Mouse (Mus musculus) neural tube, embryonic 15.5 days (tissue): ENCODE data around the gene Olfr370. TPM values are rescaled to one million over a fixed set of nuclear protein-coding genes. Genes with fewer than 3 reads are reported as not detected.
A peak's percentile ranks its signal among the peaks of the same experiment; 100 is the strongest.

Experiments
- ATAC-seq: fragments of 200-750 bp; cut with Nextera tagmentation; 2 replicates; pipeline ENCODE4 v1.8.0; 2017; ENCODE audit warnings: mild to moderate bottlenecking, moderate TSS enrichment, moderate library complexity; ENCODE audit not compliant: low FRiP score
- H3K27ac ChIP-seq: fragments of 300-500 bp; sonication (generic); replicated peaks from 2 replicates; pipeline ENCODE4 v1.5.1; 2015; ENCODE audit warnings: mild to moderate bottlenecking, inconsistent platforms
- H3K27me3 ChIP-seq: fragments of 300-500 bp; sonication (generic); replicated peaks from 2 replicates; pipeline ENCODE4 v1.6.1; 2015; ENCODE audit warnings: inconsistent platforms
- H3K36me3 ChIP-seq: fragments of 300-500 bp; sonication (generic); 2 replicates; pipeline ENCODE4 v1.6.1; 2015; ENCODE audit warnings: inconsistent platforms
- H3K4me1 ChIP-seq: fragments of 300-500 bp; sonication (generic); 2 replicates; pipeline ENCODE4 v1.6.1; 2015; ENCODE audit warnings: inconsistent platforms
- H3K4me2 ChIP-seq: fragments of 300-500 bp; sonication (generic); 2 replicates; pipeline ENCODE4 v1.6.1; 2015; ENCODE audit warnings: inconsistent platforms, mild to moderate bottlenecking, moderate library complexity
- H3K4me3 ChIP-seq: fragments of 300-500 bp; sonication (generic); replicated peaks from 2 replicates; pipeline ENCODE4 v1.5.1; 2015; ENCODE audit warnings: mild to moderate bottlenecking, inconsistent platforms
- H3K9ac ChIP-seq: fragments of 300-500 bp; sonication (generic); replicated peaks from 2 replicates; pipeline ENCODE4 v1.6.1; 2015; ENCODE audit warnings: mild to moderate bottlenecking, inconsistent platforms
- H3K9me3 ChIP-seq: fragments of 300-500 bp; sonication (generic); replicated peaks from 2 replicates; pipeline ENCODE4 v1.6.1; 2016; ENCODE audit warnings: inconsistent platforms
- WGBS: fragments of 180-500 bp; shearing (Covaris S2); methylation state at CpG from one replicate; pipeline ENCODE4 v1.1.7; 2015; ENCODE audit warnings: mixed read lengths; 5-methylcytosine and 5-hydroxymethylcytosine counted together
- polyA plus RNA-seq: library from polyadenylated mRNA; unstranded; fragments of >200 nt; fragmentation: Nextera tagmentation; extraction: Ambion mirVana; gene quantifications from 2 replicates; pipeline ENCODE4 v1.2.1, GENCODE M21; 2015

Olfr370 gene
- polyA plus RNA-seq, 1 experiment from 2014 or later: not detected

DNA sequence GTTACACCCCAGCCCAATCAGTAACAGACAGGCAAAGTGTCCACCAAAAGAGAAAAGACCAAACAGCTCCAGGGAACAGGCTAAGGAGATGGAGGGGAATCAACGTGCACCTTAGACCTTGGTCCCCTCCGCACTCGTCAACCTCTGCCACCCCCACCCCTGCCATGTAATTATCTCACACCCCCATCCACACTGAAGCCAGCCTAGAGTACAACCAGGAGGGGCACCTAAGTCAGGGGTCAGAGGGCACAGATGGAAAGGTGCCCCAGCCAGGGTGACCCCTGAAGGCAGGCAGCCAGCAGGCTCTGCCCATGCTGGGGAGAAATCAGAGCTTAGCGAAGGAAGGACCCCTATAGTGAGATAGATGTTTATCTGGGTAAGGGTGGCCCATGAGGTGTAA is 41.3 kb downstream of the Olfr370 start:
- no peak overlapping the region for H3K27ac ChIP-seq
- no peak overlapping the region for H3K4me3 ChIP-seq
- peaks cover 77% of the 10 kb centered on the region for H3K4me1 ChIP-seq
- no peaks in the 10 kb centered on the region for H3K27me3 ChIP-seq
- WGBS: 78% methylated on average over 4 of the region's 4 CpGs
- H3K36me3 ChIP-seq: peaks cover 13% of the 10 kb centered on the region
- no peak for ATAC-seq
- no peak overlapping the region for H3K9ac ChIP-seq
- H3K4me2 ChIP-seq: no peak overlapping the region
- H3K9me3 ChIP-seq: no peaks in the 10 kb centered on the region

DNA sequence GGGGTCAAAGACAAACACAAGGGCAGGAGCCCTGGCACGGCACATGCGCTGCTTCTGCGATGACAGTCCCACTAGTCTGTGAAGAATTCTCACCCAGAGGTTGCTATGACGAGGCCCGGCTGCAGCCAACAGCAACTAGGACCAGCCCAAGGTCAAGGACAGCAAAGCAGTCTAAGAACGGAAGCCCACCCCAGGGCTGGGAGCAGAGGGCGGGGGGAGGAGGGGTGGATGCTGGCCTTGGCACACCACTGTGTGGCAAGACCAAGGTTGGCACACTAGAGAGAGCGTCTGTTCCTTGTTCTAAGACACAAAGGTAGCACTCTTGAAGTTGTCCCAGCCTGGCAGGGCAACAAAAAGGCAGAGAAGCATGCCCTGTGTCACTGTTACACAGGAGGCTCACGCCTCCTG is 41.8 kb downstream of the Olfr370 start:
- Histone ChIP-seq H3K9me3 (no peaks in the 10 kb centered on the region), H3K4me2 (no peak overlapping the region), H3K9ac (no peak overlapping the region), H3K4me3 (no peak overlapping the region), H3K4me1 (peaks cover 81% of the 10 kb centered on the region), H3K27ac (no peak overlapping the region), H3K27me3 (no peaks in the 10 kb centered on the region), H3K36me3 (peaks cover 8% of the 10 kb centered on the region)
- 59% methylated on average over 9 of the region's 9 CpGs for WGBS
- no peak for ATAC-seq

GRCm38 (mm10) chr8:83578131-83579055 is 42.8 kb downstream of the Olfr370 start:
- Histone ChIP-seq H3K27ac (0 out of 2 replicates have a peak overlapping the region, but pooled peaks have one; percentile 18), H3K9me3 (no peaks in the 10 kb centered on the region), H3K36me3 (no peaks in the 10 kb centered on the region), H3K27me3 (no peaks in the 10 kb centered on the region), H3K4me1 (peaks cover 92% of the 10 kb centered on the region), H3K4me2 (no peak overlapping the region), H3K9ac (no peak overlapping the region), H3K4me3 (no peak overlapping the region)
- no peak for ATAC-seq
- 75% methylated on average over 17 of the region's 17 CpGs for WGBS

- ATAC-seq: no peak
- H3K4me1 ChIP-seq: peaks cover 95% of the 10 kb centered on the region
- no peak overlapping the region for H3K9ac ChIP-seq
- no peaks in the 10 kb centered on the region for H3K27me3 ChIP-seq
- no peak overlapping the region for H3K4me3 ChIP-seq
- H3K27ac ChIP-seq: no peak overlapping the region
- no peak overlapping the region for H3K4me2 ChIP-seq
- H3K36me3 ChIP-seq: peaks cover 8% of the 10 kb centered on the region
- WGBS: 91% methylated on average over 8 of the region's 8 CpGs
- no peaks in the 10 kb centered on the region for H3K9me3 ChIP-seq
Observed at GRCm38 (mm10) chr8:83579676-83580075, 44.1 kb downstream of the Olfr370 start.

DNA sequence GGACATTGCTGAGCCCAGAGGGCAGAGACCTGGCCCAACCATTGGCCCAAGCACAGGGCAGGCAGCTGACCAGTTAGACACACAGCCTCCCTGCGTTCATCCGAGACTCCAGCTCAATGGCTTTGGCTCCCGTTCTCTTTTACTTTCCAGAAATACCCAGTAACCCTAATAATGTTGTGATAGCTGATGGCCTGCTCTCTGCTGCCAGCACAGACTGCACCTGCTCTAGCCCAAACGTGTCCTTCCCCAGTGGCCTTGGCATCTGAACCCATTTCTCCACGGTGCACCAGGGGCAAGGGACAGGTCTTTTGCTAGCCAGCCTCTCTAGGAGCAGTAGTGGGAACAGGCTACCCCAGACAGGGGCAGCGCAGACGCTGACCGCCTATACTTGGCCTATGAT is 45.2 kb downstream of the Olfr370 start:
- Histone ChIP-seq H3K9me3 (no peaks in the 10 kb centered on the region), H3K27ac (no peak overlapping the region), H3K4me1 (peaks cover 94% of the 10 kb centered on the region), H3K27me3 (no peaks in the 10 kb centered on the region), H3K36me3 (peaks cover 8% of the 10 kb centered on the region), H3K4me3 (no peak overlapping the region), H3K9ac (no peak overlapping the region), H3K4me2 (no peak overlapping the region)
- 87% methylated on average over 8 of the region's 8 CpGs for WGBS
- no peak for ATAC-seq

- Histone ChIP-seq H3K4me1 (peaks cover 89% of the 10 kb centered on the region), H3K27me3 (no peaks in the 10 kb centered on the region), H3K9ac (no peak overlapping the region), H3K4me2 (no peak overlapping the region), H3K4me3 (no peak overlapping the region), H3K36me3 (peaks cover 8% of the 10 kb centered on the region), H3K9me3 (no peaks in the 10 kb centered on the region), H3K27ac (no peak overlapping the region)
- 89% methylated on average over 8 of the region's 8 CpGs for WGBS
- no peak for ATAC-seq
Observed at GRCm38 (mm10) chr8:83582226-83582625, 46.6 kb downstream of the Olfr370 start.

DNA sequence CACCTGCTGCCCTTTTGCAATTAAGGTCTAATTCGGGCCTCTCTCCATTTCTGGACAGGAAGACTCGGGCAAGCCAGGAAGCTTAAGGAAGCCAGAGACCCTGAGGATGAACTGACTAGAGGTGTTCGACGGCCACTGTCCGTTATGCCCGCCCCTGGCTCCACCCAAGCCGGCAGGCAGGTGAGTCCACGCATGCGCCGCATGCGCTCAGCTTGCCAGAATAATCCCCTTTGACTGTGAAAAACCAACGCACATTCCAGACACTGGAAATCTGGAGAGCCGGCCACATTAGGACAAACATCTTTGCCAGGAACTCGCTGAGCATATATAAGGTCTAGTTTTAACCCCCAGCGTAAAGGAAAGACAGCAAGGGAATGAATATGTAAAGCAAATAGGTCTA is 47.7 kb downstream of the Olfr370 start:
- H3K4me2 ChIP-seq: no peak overlapping the region
- peaks cover 8% of the 10 kb centered on the region for H3K36me3 ChIP-seq
- H3K27ac ChIP-seq: no peak overlapping the region
- WGBS: 93% methylated on average over 15 of the region's 15 CpGs
- no peak overlapping the region for H3K9ac ChIP-seq
- peaks cover 91% of the 10 kb centered on the region for H3K4me1 ChIP-seq
- no peak overlapping the region for H3K4me3 ChIP-seq
- no peaks in the 10 kb centered on the region for H3K9me3 ChIP-seq
- H3K27me3 ChIP-seq: no peaks in the 10 kb centered on the region
- ATAC-seq: no peak

DNA sequence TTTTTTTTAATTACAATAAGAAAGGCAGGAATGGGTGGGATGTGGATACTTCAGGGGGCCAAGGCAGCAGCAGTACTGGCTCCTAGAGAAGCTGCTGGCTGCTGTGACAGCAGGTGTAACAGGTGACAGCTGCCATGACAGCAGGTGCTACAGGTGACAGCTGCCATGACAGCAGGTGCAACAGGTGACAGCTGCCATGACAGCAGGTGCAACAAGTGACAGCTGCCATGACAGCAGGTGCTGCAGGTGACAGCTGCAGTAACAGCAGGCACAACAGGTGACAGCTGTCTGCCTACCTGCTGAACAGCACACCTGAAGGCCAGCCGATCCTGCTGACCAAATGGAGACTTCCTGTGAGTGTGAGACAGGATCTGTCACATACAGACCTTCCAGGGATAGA is 49.2 kb downstream of the Olfr370 start:
- Histone ChIP-seq H3K4me1 (peaks cover 91% of the 10 kb centered on the region), H3K27ac (no peak overlapping the region), H3K4me3 (no peak overlapping the region), H3K4me2 (no peak overlapping the region), H3K36me3 (peaks cover 8% of the 10 kb centered on the region), H3K9me3 (no peaks in the 10 kb centered on the region), H3K27me3 (no peaks in the 10 kb centered on the region), H3K9ac (no peak overlapping the region)
- no peak for ATAC-seq
- 89% methylated on average over 1 of the region's 1 CpGs for WGBS

- Histone ChIP-seq H3K27ac (no peak overlapping the region), H3K9me3 (no peaks in the 10 kb centered on the region), H3K4me2 (no peak overlapping the region), H3K9ac (no peak overlapping the region), H3K4me3 (no peak overlapping the region), H3K27me3 (no peaks in the 10 kb centered on the region), H3K36me3 (peaks cover 8% of the 10 kb centered on the region), H3K4me1 (peaks cover 91% of the 10 kb centered on the region)
- ATAC-seq: no peak
- WGBS: 81% methylated on average over 3 of the region's 3 CpGs
Observed at GRCm38 (mm10) chr8:83585333-83585732, 49.8 kb downstream of the Olfr370 start.

- H3K27me3 ChIP-seq: no peaks in the 10 kb centered on the region
- H3K36me3 ChIP-seq: peaks cover 8% of the 10 kb centered on the region
- no peak overlapping the region for H3K9ac ChIP-seq
- no peak for ATAC-seq
- H3K4me1 ChIP-seq: peaks cover 90% of the 10 kb centered on the region
- no peak overlapping the region for H3K4me3 ChIP-seq
- WGBS: 87% methylated on average over 6 of the region's 6 CpGs
- H3K27ac ChIP-seq: no peak overlapping the region
- H3K4me2 ChIP-seq: no peak overlapping the region
- H3K9me3 ChIP-seq: no peaks in the 10 kb centered on the region
Observed at GRCm38 (mm10) chr8:83587644-83588043, 52.1 kb downstream of the Olfr370 start.

GRCm38 (mm10) chr8:83588886-83589285 is 53.3 kb downstream of the Olfr370 start:
- ATAC-seq: no peak
- peaks cover 85% of the 10 kb centered on the region for H3K4me1 ChIP-seq
- WGBS: over 99% methylated on average over 5 of the region's 5 CpGs
- no peak overlapping the region for H3K27ac ChIP-seq
- H3K9ac ChIP-seq: no peak overlapping the region
- no peak overlapping the region for H3K4me3 ChIP-seq
- no peaks in the 10 kb centered on the region for H3K27me3 ChIP-seq
- H3K4me2 ChIP-seq: peak overlapping the region; percentile 83; the same call in 1 of the 2 replicates
- peaks cover 4% of the 10 kb centered on the region for H3K36me3 ChIP-seq
- no peaks in the 10 kb centered on the region for H3K9me3 ChIP-seq

- peaks cover 74% of the 10 kb centered on the region for H3K4me1 ChIP-seq
- H3K27ac ChIP-seq: no peak overlapping the region
- H3K4me2 ChIP-seq: peak overlapping the region; percentile 83
- no peaks in the 10 kb centered on the region for H3K9me3 ChIP-seq
- H3K9ac ChIP-seq: 0 out of 2 replicates have a peak overlapping the region, but pooled peaks have one; percentile 32
- H3K36me3 ChIP-seq: no peaks in the 10 kb centered on the region
- no peaks in the 10 kb centered on the region for H3K27me3 ChIP-seq
- no peak for ATAC-seq
- peak overlapping the region; percentile 12 for H3K4me3 ChIP-seq
- 83% methylated on average over 7 of the region's 7 CpGs for WGBS
Observed at GRCm38 (mm10) chr8:83590488-83591023, 55.0 kb downstream of the Olfr370 start.
